Mouse (Mus musculus) megakaryocyte, embryonic 14.5 days (primary cell): ENCODE measurements around the gene Asb15.

Source experiments
- FLI1 ChIP-seq: IDR thresholded peaks from 2 replicates; pipeline ENCODE4 v1.6.1; 2012; ENCODE audit warnings: low read length, inconsistent platforms, mixed read lengths
- GATA1 ChIP-seq: IDR thresholded peaks from 3 replicates; pipeline ENCODE4 v1.6.1; 2012; ENCODE audit warnings: mixed read lengths, low read length, inconsistent platforms, borderline replicate concordance

- TF ChIP-seq GATA1 = no peak
- TF ChIP-seq FLI1 = no peak
These were observed 78.6 kb downstream of the Asb15 start for GRCm38 (mm10) chr6:24606512-24606911.
